Mouse (Mus musculus) embryonic facial prominence, embryonic 15.5 days (tissue): ENCODE measurements around the gene Cnksr2. TPM values are rescaled to one million over a fixed set of nuclear protein-coding genes. Genes with fewer than 3 reads are reported as not detected.

Source experiments
- ATAC-seq: fragments of 200-750 bp; cut with Nextera tagmentation; 2 replicates; pipeline ENCODE4 v1.8.0; 2017; ENCODE audit warnings: low read depth, moderate TSS enrichment; ENCODE audit not compliant: insufficient number of reproducible peaks, low FRiP score, low TSS enrichment
- H3K27ac ChIP-seq: fragments of 300-500 bp; sonication (generic); replicated peaks from 2 replicates; pipeline ENCODE4 v1.5.1; 2015; ENCODE audit warnings: mild to moderate bottlenecking, inconsistent platforms
- H3K27me3 ChIP-seq: fragments of 300-500 bp; sonication (generic); 2 replicates; pipeline ENCODE4 v1.6.1; 2015; ENCODE audit warnings: inconsistent platforms
- H3K36me3 ChIP-seq: fragments of 300-500 bp; sonication (generic); 2 replicates; pipeline ENCODE4 v1.6.1; 2015; ENCODE audit warnings: mild to moderate bottlenecking, inconsistent platforms
- H3K4me1 ChIP-seq: fragments of 300-500 bp; sonication (generic); 2 replicates; pipeline ENCODE4 v1.6.1; 2015; ENCODE audit warnings: inconsistent platforms
- H3K4me2 ChIP-seq: fragments of 300-500 bp; sonication (generic); replicated peaks from 2 replicates; pipeline ENCODE4 v1.6.1; 2015; ENCODE audit warnings: mild to moderate bottlenecking, inconsistent platforms
- H3K4me3 ChIP-seq: fragments of 300-500 bp; sonication (generic); replicated peaks from 2 replicates; pipeline ENCODE4 v1.5.1; 2015; ENCODE audit warnings: mild to moderate bottlenecking, inconsistent platforms
- H3K9ac ChIP-seq: fragments of 300-500 bp; sonication (generic); 2 replicates; pipeline ENCODE4 v1.6.1; 2015; ENCODE audit warnings: inconsistent platforms
- H3K9me3 ChIP-seq: fragments of 300-500 bp; sonication (generic); replicated peaks from 2 replicates; pipeline ENCODE4 v1.6.1; 2016; ENCODE audit warnings: inconsistent platforms
- WGBS: fragments of 180-500 bp; shearing (Covaris S2); methylation state at CpG from one replicate; pipeline ENCODE4 v1.1.7; 2015; 5-methylcytosine and 5-hydroxymethylcytosine counted together
- polyA plus RNA-seq: library from polyadenylated mRNA; unstranded; fragments of >200 nt; fragmentation: Nextera tagmentation; extraction: Ambion mirVana; gene quantifications from 2 replicates; pipeline ENCODE4 v1.2.1, GENCODE M21; 2015

The Cnksr2 gene
- polyA plus RNA-seq, 1 experiment from 2014 or later = 2.5 TPM

- peak within 1 kb of the TSS; percentile 56 for H3K4me2 ChIP-seq
- H3K4me1 ChIP-seq = 0 out of 2 replicates have a peak, but pooled peaks cover 3% of the 10 kb centered on the region
- no peaks in the 10 kb centered on the region for H3K9me3 ChIP-seq
- no peak within 1 kb of the TSS for H3K9ac ChIP-seq
- H3K27ac ChIP-seq = no peak within 1 kb of the TSS
- no peaks in the 10 kb centered on the region for H3K36me3 ChIP-seq
- no peak for ATAC-seq
- whole genome bisulfite sequencing = 44% methylated on average over 28 of the region's 28 CpGs
- peak within 1 kb of the TSS; percentile 26 for H3K4me3 ChIP-seq
- peaks cover 14% of the 10 kb centered on the region for H3K27me3 ChIP-seq
Measured at GRCm38 (mm10) chrX:157818207-157818920, 224.7 kb downstream of the Cnksr2 start, which contains the start of gene Klhl34. TSS of gene Klhl34 (plus strand) at chrX:157818435.

GRCm38 (mm10) chrX:157817571-157818206 lies 225.4 kb downstream of the Cnksr2 start:
- Histone ChIP-seq H3K9me3 (no peaks in the 10 kb centered on the region), H3K4me3 (peak overlapping the region; percentile 26), H3K36me3 (no peaks in the 10 kb centered on the region), H3K27me3 (peaks cover 14% of the 10 kb centered on the region), H3K9ac (no peak overlapping the region), H3K27ac (no peak overlapping the region), H3K4me2 (peak overlapping the region; percentile 56), H3K4me1 (0 out of 2 replicates have a peak, but pooled peaks cover 3% of the 10 kb centered on the region)
- WGBS = 18% methylated on average over 30 of the region's 31 CpGs
- ATAC-seq = peak; percentile 39; the same call in 1 of the 2 replicates

GRCm38 (mm10) chrX:157809721-157810120 lies 233.4 kb downstream of the Cnksr2 start:
- WGBS = 62% methylated on average over 1 of the region's 1 CpGs
- no peak overlapping the region for H3K27ac ChIP-seq

GRCm38 (mm10) chrX:157801669-157802068 lies 241.4 kb downstream of the Cnksr2 start:
- H3K27me3 ChIP-seq = no peaks in the 10 kb centered on the region
- no peak overlapping the region for H3K9ac ChIP-seq
- no peaks in the 10 kb centered on the region for H3K36me3 ChIP-seq
- no peak for ATAC-seq
- WGBS = 93% methylated on average over 2 of the region's 2 CpGs
- no peak overlapping the region for H3K4me2 ChIP-seq
- H3K4me1 ChIP-seq = no peaks in the 10 kb centered on the region
- no peaks in the 10 kb centered on the region for H3K9me3 ChIP-seq
- no peak overlapping the region for H3K27ac ChIP-seq
- no peak overlapping the region for H3K4me3 ChIP-seq

More at GRCm38 (mm10) chrX:157809721-157810120, 233.4 kb downstream of the Cnksr2 start:
- Histone ChIP-seq H3K36me3 (no peaks in the 10 kb centered on the region), H3K9ac (no peak overlapping the region), H3K27me3 (no peaks in the 10 kb centered on the region), H3K9me3 (no peaks in the 10 kb centered on the region), H3K4me2 (no peak overlapping the region), H3K4me3 (no peak overlapping the region), H3K4me1 (no peaks in the 10 kb centered on the region)
- no peak for ATAC-seq

Other genes with a start within 250 kb of the Cnksr2 start
- 0.64 and 0.93 TPM in 2 replicates for gene Klhl34, start 224.9 kb downstream of the Cnksr2 start, polyA plus RNA-seq